Mouse (Mus musculus) layer of hippocampus, adult 9-10 months (tissue): ENCODE results near the gene Stk36.

Experiments
- DNase-seq: peaks from one replicate; pipeline ENCODE4 v3.0.0; 2022; ENCODE audit warnings: low spot score

Gene Stk36

GRCm38 (mm10) chr1:74601267-74601962 lies at the start of gene Stk36, which contains the start of gene Rnf25:
Stk36 (plus strand) TSS chr1:74601445.
Rnf25 (minus strand) TSS chr1:74601397.
- peak; percentile 69 for DNase-seq

DNA sequence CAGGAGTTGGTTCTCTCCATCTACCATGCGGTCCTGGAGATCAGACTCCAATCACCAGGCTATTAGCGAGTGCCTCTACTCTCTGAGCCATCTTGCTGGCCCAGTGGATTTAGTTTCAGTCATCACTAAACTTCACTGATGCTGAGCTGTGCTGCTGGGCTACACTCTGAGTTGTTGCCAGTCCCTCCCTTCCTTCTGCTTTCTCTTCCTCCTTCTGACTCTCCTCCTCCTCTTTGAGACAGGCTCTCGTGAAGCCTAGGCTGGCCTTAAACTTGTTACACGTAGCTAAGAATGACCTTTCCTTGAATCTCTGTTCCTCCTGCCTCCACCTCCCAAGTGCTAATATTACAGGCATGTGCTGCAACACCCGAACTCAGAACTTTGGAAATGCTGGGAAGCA lies 42.2 kb upstream of the Stk36 start:
- DNase-seq: no peak

DNA sequence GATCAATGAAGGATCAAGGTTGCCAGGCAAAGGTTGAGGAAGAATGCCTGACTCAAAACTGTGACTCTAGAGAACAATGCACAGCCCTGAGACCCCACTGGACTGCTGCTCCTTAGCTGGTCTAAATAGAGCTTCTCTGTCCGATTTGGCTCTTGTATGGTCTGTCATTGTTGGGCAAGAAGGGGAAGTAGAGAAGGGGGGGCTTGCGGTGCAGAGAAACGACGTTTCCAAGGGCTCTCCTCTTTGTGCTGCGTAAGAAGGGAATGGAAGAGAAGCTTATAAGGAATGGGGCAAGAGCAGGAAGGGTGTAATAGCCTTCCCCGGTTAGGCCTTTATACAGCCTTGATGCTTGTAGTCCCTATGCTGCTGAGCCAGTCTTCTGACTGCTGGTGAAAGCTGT lies 35.4 kb upstream of the Stk36 start:
- no peak for DNase-seq

DNA sequence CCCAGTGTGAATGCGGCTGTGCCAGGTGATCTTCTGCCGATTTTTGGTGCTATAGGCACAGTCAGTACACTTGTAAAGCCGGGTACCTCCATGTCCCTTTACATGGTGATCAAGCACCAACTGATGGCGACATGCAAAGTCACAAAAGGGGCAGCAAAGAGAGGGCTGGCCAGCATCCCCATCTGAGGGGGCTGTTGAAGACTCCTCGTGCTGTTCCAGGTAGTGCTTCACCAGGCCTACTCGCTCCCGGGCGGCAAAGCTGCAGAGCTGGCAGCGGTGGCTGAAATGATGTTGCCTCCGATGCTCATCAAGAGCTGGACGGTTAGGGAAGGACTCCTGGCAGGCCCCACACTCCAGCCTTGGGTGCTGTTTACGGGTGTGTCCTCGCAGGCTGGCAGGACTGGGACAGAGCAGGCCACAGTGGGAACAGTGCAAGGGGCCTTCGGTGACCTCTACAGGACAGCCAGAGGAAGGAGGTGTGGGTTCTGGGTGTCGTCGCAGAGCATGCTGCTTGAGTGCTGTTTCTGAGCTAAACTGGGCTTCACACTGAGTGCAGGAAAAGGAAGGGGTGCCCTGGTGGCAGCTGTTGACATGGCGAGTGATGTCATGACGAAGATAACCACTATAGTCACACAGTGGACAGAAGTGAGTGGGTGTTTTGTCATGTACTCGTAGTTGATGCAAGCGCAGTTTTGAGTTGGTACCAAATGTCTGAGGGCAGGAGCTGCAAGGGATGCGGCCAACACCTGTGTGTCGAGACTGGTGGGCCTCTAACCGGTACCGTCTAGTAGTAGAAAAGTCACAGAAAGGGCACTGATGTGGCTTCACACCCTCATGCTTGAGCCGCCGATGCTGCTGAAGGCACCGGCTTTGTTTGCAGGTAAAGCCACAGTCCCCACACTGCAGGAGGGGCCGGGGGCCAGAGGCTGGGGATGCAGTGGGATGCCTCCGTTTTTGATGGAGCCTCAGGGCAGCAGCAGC lies 31.2 kb upstream of the Stk36 start:
- no peak for DNase-seq

- DNase-seq: no peak
These were observed 18.6 kb upstream of the Stk36 start for GRCm38 (mm10) chr1:74582621-74583020.

DNA sequence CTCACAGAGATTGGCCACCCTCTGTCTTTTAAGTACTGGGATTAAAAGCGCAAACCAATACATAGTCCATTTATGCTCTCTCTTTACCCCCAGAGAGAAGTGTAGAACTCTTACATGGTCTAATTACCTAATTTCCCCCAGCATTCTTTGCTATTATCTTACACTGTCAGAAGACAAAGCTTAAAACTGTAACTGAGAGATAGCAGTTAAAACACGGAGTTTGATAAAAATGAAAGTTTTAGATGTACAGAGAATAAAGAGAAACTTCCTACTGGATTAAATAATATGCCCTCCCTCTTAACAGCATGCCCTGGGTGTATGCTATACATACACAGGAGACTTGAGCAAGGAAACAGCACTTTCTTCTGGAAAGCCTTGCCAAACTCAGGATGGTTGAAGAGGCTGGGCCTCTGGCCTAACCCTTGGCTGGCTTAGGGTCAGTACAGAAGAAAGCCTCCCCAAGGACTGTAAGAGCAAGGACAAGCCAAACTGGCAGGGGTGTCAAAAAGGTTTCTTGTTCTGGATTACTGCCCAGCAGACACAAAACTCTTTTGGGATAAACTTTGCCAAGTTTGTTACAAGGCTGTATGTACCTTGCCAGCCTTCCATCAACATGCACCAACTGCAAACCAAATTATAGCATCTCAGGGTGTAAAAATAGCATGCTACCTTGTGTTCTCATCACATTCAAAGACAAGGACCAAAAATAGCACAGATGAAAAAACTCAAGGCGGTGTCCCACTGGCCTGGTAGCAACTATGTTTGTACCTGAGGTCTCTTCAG lies 16.4 kb upstream of the Stk36 start:
- DNase-seq: no peak

GRCm38 (mm10) chr1:74587233-74587772 lies 13.9 kb upstream of the Stk36 start:
- no peak for DNase-seq

DNA sequence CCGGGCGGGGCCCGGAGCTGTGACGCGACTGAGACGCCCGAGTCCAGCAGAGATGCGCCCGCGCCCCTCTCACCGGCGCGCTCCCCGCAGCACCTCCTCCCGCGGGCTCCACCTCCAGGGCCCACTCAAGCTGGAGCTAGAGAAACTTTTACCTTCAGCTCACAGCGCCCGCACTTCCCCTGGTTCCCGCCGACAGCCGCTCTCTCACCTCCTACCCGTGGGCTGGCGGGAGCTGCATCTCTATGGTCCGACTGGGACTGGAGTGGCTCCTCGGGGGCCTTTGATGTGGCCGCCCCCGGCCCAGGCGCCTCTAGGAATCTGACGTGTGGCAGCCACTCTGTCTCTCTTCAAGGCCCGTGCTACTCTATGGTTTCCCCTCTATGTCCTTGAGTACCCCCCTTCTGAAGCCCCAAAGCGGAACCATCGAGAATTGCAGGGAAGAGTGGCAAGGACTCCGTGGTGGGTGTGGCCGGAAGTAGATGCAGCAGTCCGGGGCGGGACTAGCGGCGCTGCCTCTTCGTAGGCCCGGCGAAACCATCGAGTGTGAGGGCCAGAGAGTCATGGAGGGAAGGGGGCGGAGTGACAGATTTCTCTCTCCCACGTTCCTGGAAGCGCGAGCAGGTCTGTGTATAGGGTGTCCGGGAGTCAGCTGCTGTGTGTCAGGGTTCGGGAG lies 13.3 kb upstream of the Stk36 start, which contains the start of the genes Zfp142 and Bcs1l:
Gene Zfp142, minus strand, starts transcription at position 474 of the 673 bp plus-strand sequence.
Gene Bcs1l, plus strand, starts transcription at position 517 of the 673 bp plus-strand sequence.
- peak; percentile 98 for DNase-seq

DNA sequence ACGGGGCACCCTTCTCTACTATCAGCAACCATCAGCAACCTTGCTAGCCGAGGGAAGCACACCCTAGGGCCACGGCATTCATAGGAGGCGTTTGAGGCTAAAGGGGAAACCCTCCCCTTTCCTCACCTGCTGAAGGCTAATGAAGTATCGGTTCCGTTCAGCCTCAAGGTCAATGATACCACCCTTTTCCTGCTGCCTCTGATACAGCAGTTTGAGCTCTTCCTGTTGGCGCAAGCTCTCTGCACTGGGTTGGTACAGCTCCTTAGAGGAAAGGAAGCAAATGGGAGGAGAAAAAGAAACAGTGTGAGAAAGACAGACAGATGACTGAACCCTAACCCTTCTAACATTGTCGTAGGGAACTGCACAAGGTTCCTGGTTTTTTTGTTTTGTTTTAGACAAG lies 6.8 kb upstream of the Stk36 start:
- no peak for DNase-seq

GRCm38 (mm10) chr1:74600501-74601266 lies 561 bp upstream of the Stk36 start:
- no peak for DNase-seq

DNA sequence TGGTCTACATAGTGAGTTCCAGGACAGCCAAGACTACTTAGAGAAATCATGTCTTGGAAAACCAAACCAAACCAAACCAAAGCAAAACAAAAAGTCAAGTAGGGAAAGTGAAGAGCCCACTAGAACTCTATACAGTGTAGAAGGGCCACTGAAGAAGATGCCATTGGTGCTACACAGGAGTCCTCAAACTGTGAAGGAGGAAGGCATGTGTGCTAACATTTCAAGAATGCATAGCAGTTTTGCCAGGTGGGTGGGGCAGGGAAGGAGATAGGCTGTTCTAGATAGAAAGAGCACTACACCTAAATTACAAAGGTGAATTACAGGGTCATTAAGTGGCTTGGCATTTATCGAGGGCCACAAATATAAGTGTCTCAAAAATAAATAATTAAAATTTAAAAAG lies 22.9 kb downstream of the Stk36 start:
- no peak for DNase-seq

DNA sequence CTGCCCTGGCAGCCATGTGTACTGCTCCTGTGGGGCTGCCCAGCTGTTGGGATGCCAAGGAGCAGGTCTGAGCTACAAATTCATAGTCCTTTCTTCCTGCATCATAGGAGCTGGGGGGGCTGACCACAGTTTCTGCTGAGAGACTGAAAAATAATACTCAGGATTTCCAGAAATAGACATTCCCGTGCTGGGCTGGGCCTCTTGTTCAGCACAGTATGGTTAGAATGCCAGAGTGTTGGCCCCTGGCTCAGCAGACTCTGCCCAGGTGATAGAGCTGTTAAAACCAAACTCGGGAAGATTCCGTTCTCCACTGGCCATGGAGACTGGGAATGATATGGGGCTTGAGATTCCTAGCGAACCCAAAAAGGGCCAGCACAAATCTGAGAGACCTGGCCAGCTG lies 24.8 kb downstream of the Stk36 start:
- DNase-seq: no peak

DNA sequence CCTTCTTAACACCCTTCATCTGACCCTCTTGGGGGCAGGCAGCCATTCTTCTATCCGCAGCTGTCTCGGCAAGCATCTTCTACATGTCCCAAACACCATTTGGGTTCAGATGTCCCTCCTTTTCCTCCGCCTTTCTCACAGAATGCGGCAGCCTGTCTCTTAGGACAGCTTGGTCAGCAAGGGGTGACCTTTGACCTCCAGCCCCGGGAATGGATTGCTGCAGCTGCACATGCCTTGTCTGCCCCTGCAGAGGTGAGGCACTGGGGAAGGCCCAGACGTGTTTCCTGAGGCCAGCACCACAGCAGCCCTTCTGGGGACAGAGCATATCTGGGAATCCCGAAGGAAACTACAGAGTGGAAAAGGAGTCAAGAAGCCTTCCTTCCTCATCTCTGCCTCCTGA lies 26.8 kb downstream of the Stk36 start:
- no peak for DNase-seq

DNA sequence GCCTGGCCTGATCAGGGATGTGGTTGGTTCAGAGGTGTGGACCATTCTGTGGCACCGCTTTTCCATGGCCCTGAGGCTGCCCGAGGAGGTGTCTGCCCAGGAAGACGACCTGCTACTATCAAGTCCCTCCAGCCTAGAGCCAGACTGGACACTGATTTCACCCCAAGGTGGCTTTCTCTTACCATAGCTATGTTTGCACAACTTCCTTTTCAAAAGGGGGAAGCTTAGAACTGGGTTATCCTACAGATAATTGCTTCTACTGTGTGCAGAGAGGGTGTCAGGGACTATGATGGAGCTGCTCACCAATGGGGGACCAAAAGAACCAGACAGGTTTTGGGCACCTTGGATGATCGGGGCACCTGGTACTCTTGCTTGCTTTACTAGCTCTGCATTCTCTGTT lies 31.5 kb downstream of the Stk36 start:
- DNase-seq: no peak

DNA sequence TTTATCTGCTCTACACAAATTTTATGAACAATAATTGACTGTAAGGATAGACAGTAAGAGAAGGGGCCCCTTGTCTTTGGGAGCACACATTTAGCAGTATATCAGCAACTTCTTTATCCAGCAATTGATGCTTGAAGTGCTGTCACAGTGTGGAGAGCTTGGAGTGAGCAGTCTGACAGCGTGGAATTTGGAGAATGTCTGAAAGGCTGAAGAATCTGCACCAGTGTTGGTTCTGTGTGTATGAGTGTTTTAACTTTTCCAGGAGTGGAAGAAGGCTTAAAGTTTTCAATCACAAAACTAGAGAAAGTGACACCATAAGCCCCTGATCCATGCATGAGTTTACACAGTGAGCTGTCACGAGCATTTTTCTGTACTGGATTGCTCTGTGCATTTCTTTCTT lies 42.3 kb downstream of the Stk36 start:
- no peak for DNase-seq

GRCm38 (mm10) chr1:74643926-74644325 lies 42.7 kb downstream of the Stk36 start:
- no peak for DNase-seq

- peak; percentile 83 for DNase-seq
These were observed 60.4 kb downstream of the Stk36 start, which contains the start of gene Ttll4 for GRCm38 (mm10) chr1:74661448-74662195. Ttll4 (plus strand) TSS chr1:74661745.

GRCm38 (mm10) chr1:74662253-74662865 lies 61.1 kb downstream of the Stk36 start:
- no peak for DNase-seq

DNA sequence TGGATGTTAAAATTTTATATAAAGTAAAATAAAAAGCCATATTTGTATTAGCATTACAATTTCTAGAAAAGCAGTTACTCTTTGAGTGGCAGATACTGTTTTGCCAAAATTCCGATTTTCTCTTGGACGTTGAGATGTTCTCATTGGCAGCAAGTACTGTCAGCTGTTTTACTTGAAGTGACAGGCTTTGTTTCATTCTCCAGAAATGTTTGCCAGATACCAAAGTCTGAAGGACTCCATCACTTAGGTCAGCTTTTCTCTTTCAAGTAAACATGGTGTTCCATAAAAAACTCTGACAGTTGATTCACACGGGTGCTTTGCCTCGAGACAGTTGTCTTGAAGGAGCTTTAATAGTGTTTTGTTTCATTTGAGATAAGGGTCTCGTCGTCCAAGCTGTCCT lies 63.9 kb downstream of the Stk36 start:
- DNase-seq: no peak
